Mouse (Mus musculus) cerebellum, adult 2 months (tissue): ENCODE data around the gene Spop. TPM values are rescaled to one million over a fixed set of nuclear protein-coding genes. Genes with fewer than 3 reads are reported as not detected.

Source experiments
- DNase-seq, 2 experiments: peaks; one replicate each; pipeline ENCODE4 v3.0.0; 2021
- H3K27ac ChIP-seq: fragments of 200-500 bp; 2 replicates; pipeline ENCODE4 v1.5.1; 2012; ENCODE audit warnings: low read length, control low read depth, inconsistent platforms; ENCODE audit not compliant: insufficient read depth
- H3K27me3 ChIP-seq: fragments of 200-500 bp; 2 replicates; pipeline ENCODE4 v1.6.1; 2012; ENCODE audit warnings: inconsistent platforms, mild to moderate bottlenecking, low read length, moderate library complexity; ENCODE audit not compliant: control insufficient read depth, insufficient read depth
- H3K4me1 ChIP-seq: fragments of 200-500 bp; 2 replicates; pipeline ENCODE4 v1.6.1; 2011; ENCODE audit warnings: low read length; ENCODE audit not compliant: control insufficient read depth, insufficient read depth
- H3K4me3 ChIP-seq: fragments of 200-500 bp; replicated peaks from 2 replicates; pipeline ENCODE3; 2011; ENCODE audit warnings: mild to moderate bottlenecking, low read depth, low read length, control low read depth; ENCODE audit not compliant: insufficient read depth
- CTCF ChIP-seq: fragments of 200-500 bp; IDR thresholded peaks from 2 replicates; pipeline ENCODE4 v1.5.1; 2011; ENCODE audit warnings: low read depth, mild to moderate bottlenecking, control low read depth, low read length, moderate library complexity, borderline replicate concordance; ENCODE audit not compliant: insufficient read depth
- POLR2A ChIP-seq: fragments of 200-500 bp; IDR thresholded peaks from 2 replicates; pipeline ENCODE4 v1.6.1; 2011; ENCODE audit warnings: low read length, control low read depth, borderline replicate concordance; ENCODE audit not compliant: insufficient read depth
- WGBS: fragments of 180-500 bp; shearing (Covaris S2); methylation state at CpG from one replicate; pipeline ENCODE4 v1.1.7; 2018; 5-methylcytosine and 5-hydroxymethylcytosine counted together
- polyA plus RNA-seq: library from polyadenylated mRNA; depleted of rRNA; stranded (reverse); fragments of >200 nt; gene quantifications from 2 replicates; pipeline ENCODE4 v1.2.3, GENCODE M21; 2012

The Spop gene
- polyA plus RNA-seq, 1 experiment = 149 TPM

DNA sequence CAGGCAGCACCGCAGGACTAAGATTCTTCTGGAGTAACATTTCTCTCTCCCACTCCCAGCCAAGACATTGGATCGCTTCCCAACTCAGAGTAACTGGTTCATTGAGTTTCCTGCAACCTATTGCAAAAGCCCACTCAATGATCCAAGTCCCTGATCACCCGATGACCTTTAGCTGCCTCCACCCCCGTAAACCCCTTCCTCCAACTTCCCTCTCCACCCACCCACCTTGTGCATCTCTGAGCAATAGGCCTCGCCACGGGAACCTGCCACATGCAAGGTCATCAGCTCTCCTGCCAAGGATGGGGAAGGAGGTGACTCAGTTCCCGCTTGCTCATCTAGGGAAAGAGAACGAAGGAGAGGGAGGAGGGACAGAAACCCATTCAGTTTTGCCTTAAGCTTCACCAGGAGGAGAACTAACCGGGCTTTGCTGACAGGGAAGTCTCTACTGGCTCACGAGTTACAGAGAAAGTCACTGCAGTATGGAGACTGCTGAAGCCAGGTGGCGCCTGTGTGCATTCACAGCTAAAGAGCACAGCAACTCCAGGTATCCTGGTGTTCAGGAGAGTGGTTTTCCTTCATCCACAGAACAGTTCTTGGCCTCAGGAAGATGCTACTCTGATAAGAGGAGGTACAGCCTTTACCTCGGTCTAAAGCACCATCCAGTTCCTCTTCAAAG is 93.3 kb downstream of the Spop start:
- 27% methylated on average over 12 of the region's 12 CpGs for WGBS
- Histone ChIP-seq H3K4me1 (peaks cover 14% of the 10 kb centered on the region), H3K27me3 (no peaks in the 10 kb centered on the region), H3K27ac (no peak overlapping the region), H3K4me3 (no peak overlapping the region)
- DNase-seq = peak in 1 of 2 experiments; percentile 37
- TF ChIP-seq POLR2A (no peak), CTCF (peak; percentile 57)

- WGBS = 66% methylated on average over 5 of the region's 5 CpGs
- Histone ChIP-seq H3K27ac (no peak overlapping the region), H3K4me3 (no peak overlapping the region), H3K4me1 (peaks cover 20% of the 10 kb centered on the region), H3K27me3 (no peaks in the 10 kb centered on the region)
- no peak for TF ChIP-seq CTCF
- DNase-seq = no peak
Observed at GRCm38 (mm10) chr11:95507785-95508184, 93.9 kb downstream of the Spop start.

DNA sequence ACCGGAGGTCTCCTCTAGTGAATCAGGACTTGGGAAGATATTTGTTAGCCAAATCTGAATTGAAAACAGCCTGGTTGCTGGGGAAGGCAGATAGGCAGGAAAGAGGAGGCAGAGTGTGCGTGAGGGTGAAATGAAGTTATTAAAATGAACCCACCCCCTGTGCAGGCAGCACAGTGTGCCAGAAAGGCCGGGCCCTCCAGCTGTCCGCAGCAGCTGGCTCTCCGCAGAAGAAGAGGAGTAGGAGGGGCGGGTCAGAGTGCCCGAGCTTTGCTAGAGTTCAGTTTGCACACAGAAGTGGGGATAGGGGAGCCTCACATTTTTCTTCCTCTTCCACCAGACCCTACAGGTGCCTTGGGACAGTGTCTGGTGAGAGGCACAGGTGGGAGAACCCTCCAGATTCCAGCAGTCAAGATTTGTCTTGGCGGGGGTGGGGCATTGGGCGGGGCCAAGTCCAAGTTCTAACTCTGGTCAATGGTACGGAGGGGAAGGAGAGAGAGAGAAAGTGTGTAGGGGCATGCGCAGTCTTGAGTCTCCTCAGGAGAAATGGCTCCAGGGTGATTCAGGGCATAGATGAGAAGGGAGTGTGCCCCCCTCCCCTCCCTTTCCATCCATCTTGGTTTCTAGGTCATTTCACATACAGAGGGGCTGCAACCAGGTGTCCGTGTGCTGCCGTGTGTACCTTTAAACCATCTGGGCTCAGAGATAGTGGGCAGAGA is 94.5 kb downstream of the Spop start:
- TF ChIP-seq CTCF = no peak
- no peak for TF ChIP-seq POLR2A
- 55% methylated on average over 13 of the region's 13 CpGs for WGBS
- H3K27ac ChIP-seq = no peak overlapping the region
- H3K4me3 ChIP-seq = no peak overlapping the region
- DNase-seq = no peak
- H3K4me1 ChIP-seq = peaks cover 23% of the 10 kb centered on the region
- H3K27me3 ChIP-seq = no peaks in the 10 kb centered on the region

GRCm38 (mm10) chr11:95509126-95509717 is 95.3 kb downstream of the Spop start:
- Histone ChIP-seq H3K4me1 (peaks cover 14% of the 10 kb centered on the region), H3K4me3 (no peak overlapping the region), H3K27me3 (no peaks in the 10 kb centered on the region), H3K27ac (no peak overlapping the region)
- 51% methylated on average over 6 of the region's 6 CpGs for WGBS
- peak in 1 of 2 experiments; percentile 30 for DNase-seq
- TF ChIP-seq POLR2A (no peak), CTCF (peak; percentile 48; the same call in 1 of the 2 replicates)

- DNase-seq = no peak
- TF ChIP-seq POLR2A = no peak
- TF ChIP-seq CTCF = no peak
- Histone ChIP-seq H3K4me1 (peaks cover 12% of the 10 kb centered on the region), H3K27ac (no peak overlapping the region), H3K27me3 (no peaks in the 10 kb centered on the region), H3K4me3 (no peak overlapping the region)
- 88% methylated on average over 12 of the region's 12 CpGs for WGBS
Observed at GRCm38 (mm10) chr11:95510631-95511030, 96.8 kb downstream of the Spop start.

- TF ChIP-seq CTCF (no peak), POLR2A (no peak)
- DNase-seq = no peak
- H3K27me3 ChIP-seq = no peaks in the 10 kb centered on the region
- peaks cover 21% of the 10 kb centered on the region for H3K4me1 ChIP-seq
- H3K4me3 ChIP-seq = no peak overlapping the region
- no peak overlapping the region for H3K27ac ChIP-seq
- WGBS = 97% methylated on average over 1 of the region's 1 CpGs
Observed at GRCm38 (mm10) chr11:95511919-95512318, 98.0 kb downstream of the Spop start.

GRCm38 (mm10) chr11:95512383-95512782 is 98.5 kb downstream of the Spop start:
- TF ChIP-seq POLR2A (no peak), CTCF (no peak)
- H3K4me1 ChIP-seq = peaks cover 19% of the 10 kb centered on the region
- DNase-seq = peak in 1 of 2 experiments; percentile 22
- H3K27me3 ChIP-seq = no peaks in the 10 kb centered on the region
- H3K27ac ChIP-seq = peak overlapping the region; percentile 42
- H3K4me3 ChIP-seq = peak overlapping the region; percentile 64
- 41% methylated on average over 6 of the region's 6 CpGs for WGBS
